Mouse (Mus musculus): ENCODE data around the gene Scn4b.

GRCm38 (mm10) chr9:45179282-45179681 lies 41.1 kb downstream of the Scn4b start:
- TF ChIP-seq POLR2A (IDR thresholded peaks at IDR 0.05; ENCODE audit: low read depth, low read length) (no peak), CTCF (IDR thresholded peaks at IDR 0.05; ENCODE audit: extremely low read depth, insufficient read depth, insufficient read length, insufficient replicate concordance) (no peak)

Data from spleen, adult 2 months (tissue).